Mouse (Mus musculus): ENCODE results near the gene Ptcra.
"Not testable (repeated sequence)": the region's sequence is repeated elsewhere in the genome, so short reads cannot be mapped to it uniquely, and the experiment has no call there.

Ptcra gene

DNA sequence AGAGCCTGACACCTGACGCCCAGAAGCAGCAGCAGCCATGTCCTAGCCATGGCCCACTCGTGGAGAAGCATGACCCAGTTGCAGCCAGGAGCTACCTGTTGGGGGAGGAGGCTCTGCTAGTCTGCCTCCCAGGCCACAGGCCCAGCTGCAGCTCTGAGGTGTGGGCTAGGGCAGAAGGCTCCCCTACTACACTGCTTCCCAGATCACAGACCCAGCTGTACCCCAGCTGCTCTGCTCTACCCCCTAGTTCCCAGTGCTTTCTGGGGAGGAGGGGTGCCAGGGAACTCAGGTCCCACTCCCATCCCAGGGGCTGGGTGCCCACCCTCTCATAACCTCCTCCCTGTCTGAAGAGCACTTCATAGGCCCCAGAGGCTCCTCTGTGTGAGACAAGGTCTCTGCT lies at the start of gene Ptcra:
Gene Ptcra (minus strand): TSS at position 169 of the 400 bp plus-strand sequence.
- no peak for DNase-seq

DNA sequence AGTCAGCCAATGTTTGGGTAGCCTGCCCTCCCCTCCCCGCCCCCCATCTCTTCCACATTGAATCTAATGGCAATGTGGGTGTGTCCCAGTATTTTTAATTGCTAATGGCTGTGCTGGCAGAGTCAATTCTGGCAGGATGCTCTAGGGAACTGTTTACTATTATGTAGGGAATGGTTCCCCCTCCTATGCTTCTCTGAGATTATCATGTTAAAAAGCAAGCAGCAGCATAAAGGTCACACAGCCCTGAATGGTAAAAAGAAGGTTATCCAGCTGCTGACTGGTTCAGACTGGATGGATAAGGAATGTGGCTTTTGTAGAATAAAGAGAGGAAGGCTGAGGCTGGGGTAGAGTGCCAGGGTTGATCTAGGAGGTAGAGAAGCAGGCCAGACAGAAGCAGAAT lies 48.9 kb upstream of the Ptcra start:
- DNase-seq: no peak

DNA sequence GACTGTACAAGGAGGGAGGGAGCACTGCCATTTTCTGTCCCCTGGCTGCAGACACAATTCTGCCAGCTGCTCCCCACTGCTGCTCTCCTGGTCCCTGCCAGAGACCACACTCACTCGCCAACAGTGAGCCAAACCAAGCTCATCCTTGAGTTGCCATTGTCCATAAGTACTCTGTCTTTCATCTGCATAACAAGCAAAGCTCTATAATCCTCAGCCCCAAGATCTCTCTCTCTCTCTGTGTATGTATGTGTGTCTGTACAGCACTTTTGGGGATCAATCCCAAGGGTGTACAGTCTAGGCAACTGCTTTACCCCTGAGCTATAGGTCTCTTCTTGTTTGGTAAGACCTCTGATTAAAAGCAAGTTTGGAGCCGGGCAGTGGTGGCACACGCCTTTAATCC lies 47.2 kb upstream of the Ptcra start:
- no peak for DNase-seq

DNA sequence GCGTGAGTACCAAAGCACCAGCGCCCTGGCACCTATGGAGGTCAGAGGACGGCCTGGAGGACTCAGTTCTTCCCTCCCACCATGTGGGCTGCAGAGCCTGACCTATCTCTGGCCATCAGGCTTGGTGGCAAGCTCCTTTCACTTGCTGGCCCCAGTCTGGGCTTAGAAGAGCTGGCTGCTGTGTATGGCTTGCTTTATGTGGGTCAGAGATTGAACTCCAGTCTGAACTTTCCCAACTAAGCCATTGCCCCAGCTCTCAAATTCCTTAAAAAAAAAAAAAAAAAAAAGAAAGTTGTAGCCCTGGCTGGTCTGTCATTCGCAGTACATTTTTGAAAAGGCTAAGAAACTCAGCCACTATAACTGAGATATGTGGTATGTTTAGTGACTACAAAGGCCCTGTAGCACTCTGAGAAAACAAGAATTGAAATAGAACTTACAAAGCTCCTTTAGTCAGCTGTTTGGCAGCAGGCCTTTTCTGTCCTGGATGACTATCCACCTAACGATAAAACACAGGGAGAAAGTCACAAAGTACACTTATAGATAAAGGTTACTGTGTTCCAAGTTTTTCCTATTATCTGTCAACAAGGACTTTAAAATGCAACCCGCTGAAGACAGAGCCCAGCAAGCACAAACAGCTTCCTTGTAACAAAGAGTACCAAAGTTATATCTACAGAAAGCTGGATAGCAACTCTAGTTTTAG lies 45.8 kb upstream of the Ptcra start:
- no peak for DNase-seq

DNA sequence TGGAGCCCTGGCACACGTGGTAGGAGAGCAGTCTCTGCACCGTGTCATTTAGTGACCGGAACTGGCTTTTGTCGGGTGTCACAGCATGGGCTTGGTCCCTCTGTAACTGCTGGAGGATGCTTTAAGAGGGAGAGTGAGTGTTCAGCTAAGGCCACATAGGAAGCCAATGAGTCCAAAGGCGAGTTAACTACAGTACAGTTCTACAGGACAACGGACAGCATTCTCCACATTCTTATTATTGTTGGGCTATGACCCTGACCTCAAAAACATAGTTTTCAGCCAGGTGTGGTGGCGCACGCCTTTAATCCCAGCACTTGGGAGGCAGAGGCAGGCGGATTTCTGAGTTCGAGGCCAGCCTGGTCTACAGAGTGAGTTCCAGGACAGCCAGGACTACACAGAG lies 44.9 kb upstream of the Ptcra start:
- DNase-seq: no peak

DNA sequence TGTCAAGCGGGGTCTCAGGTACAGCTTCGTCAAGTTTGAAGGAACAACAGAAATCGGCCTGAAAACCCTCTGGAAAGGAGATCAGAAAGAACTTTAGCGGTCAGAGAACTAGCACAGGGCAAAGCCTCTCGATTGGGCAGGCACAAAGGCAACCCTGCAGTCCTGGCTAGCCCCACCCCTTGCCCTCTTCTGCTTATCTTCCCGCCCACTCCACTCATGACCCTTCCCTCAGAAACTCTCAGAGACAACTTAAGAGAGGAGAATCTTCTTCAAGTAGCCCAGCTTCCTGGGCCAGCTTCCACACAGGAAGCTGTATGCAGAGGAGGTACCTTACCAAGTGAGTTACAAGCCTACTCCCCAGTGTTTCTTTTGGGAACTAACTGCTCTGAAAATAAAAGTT lies 38.2 kb upstream of the Ptcra start:
- no peak for DNase-seq

DNA sequence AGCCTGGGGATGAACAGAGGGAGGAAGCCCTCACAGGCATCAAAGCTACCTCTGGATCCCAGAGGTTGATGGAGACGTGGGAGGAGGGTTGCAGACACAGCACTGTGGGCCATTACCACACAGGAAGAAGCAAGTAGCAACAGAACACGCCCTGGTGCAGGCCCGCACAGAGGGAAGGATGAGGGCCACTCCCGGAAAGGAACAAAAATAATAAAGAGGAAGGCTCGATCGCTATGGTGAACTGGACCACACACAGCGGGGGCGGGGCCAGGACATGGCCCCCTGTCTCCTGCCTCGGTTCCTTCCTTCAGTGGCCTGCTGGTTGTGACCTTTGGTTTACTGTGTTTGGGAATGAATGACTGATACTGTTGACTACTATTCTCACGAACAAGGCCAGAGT lies 36.2 kb upstream of the Ptcra start:
- DNase-seq: no peak

DNA sequence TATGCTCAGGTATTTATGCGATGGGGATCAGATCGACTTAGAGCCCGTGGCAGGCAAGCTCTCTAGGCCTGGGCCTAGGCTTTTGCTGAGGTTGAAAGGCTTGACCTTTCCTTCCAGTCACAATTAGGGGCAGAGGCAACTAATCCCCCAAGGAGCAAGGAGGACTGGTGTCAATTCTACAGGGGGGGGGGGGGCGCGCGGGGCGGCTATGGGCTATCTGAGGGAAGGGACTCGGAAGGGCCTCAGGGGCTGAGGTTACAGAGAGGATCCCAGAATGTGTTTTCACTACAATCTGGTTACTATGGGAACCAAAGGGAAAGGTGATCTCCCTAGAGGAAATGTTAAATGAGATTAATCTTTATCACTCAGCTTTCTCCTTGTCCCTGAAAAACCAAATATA lies 33.9 kb upstream of the Ptcra start:
- DNase-seq: no peak

DNA sequence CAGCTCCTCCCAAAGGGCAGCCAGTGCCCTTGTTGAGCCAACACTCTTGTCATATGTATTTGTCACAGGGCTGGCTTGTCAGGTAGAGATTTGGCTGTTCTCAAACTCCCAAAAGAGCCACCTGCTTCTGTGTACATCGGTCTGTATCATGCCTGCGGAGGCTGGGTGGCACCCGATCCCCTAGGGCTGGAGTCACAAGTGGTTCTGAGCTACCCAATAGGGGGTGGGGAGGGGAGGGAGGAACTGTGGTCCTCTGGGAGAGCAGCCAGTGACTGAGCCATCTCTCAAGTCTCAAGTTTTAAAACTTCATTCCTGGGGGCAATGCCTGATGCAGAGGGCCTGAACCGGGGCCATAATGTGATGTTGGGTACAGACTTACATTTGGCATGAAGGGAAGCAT lies 33.2 kb upstream of the Ptcra start:
- no peak for DNase-seq

DNA sequence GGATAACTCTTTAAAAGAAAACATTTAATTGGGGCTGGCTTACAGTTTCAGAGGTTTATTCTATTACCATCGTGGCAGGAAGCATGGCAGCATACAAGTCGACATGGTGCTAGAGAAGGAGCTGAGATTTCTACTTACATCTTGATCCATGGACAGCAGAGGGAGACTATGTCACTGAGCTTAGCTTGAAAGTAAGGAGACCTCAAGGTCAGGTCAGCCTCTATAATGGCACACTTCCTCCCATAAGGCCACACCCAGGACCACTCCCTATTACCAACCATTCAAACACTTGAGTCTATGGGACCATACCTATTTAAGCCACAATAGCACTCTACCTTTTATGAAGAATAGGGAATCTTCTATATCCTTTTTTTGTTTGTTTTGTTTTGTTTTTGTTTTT lies 29.5 kb upstream of the Ptcra start:
- no peak for DNase-seq

DNA sequence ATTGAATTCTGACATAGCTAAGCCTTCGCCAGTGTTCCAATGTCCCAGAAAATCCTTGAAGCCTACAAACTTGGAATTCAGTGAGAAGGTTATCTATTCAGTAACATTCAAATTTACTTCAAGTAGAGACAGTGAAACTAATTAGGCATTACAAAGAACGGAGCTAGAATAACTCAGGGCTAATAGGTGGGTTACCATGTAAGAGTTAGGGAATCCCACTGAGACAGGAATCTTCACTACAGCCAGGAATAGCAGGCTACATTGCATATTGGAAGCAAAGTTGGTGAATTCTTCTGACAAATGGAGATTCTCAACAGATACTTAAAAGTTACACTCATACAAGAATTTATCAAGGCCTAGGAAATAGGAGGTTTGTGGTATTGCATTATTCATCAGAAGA lies 24.5 kb upstream of the Ptcra start:
- DNase-seq: not testable (repeated sequence)

DNA sequence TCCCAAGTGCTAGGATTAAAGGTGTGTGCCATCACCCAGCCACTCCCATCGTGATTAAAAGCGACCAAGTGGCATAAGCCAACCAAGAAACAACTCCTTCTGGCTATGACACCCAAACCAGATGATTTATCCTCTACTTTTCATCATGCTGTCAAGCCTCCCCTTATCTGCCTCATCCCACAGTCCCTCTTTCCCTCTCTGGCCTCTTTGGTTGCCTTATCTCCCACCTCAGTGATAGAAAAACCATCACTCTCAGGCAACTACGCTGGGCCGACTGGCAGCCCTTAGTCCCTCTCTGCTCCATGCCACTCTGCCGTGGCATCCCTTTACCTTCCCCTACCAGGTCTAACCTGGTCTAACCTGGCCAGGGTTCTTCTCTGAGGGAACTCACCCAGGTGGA lies 23.4 kb upstream of the Ptcra start:
- no peak for DNase-seq

DNA sequence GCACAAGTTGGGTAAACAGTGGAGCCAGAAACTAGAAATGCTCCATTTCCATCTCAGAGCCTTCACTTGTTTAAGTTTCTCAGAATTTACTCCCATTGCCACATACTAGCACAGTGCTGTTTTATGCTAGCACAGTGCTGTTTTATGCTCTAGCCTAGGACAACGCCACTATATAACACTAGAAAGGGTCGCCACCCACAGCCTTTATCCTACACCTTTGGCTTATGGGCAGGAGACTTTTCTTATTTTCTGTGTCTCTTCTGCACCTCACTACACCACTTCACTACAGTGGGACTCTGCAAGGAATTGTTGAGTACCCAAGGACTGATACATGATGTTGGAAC lies 19.7 kb upstream of the Ptcra start:
- DNase-seq: no peak

DNA sequence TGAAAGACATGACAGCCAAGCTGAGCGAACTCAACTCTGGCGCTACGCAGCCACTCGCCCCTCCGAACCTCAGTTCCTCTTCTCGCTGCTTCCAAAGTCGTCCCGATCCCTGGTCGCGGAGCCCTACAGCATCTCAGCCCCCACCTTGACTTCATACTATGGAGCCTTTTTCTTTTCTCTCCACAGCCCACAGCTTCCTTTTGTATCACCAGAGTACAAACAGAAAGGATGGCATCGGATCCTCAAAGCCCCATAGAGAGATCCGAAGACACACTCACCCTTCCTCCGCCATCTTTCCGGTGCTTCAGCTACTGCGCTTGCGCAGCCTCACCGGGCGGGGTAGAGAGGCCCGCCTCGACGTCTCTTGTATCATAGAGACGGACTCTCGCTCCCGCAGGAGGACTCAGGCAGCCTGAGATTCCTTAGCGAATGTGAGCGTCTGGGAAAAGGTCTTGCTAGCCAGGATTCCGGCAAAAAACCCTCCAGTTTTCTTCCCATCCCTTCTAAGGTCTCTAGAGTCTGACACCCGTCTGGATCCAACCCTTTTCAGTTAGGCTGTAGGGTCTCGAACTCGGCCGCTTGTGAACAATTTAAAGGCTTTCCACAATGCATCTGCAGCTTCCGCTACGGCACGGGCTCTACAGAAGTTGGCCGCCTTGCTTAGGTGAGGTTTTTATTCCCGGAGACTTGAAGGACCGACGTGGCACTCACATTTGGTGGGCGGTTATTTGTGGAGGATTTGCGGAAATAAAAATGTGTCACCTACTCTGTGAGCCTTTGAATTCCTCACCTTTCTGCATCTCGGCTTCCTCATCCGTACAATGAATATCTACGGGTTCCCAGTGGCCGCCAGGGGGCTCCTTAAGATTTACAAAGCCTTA lies 19.1 kb upstream of the Ptcra start, which contains the start of gene Rpl7l1:
Gene Rpl7l1 (minus strand): TSS at position 332 of the 881 bp plus-strand sequence.
- DNase-seq: peak; percentile 89

DNA sequence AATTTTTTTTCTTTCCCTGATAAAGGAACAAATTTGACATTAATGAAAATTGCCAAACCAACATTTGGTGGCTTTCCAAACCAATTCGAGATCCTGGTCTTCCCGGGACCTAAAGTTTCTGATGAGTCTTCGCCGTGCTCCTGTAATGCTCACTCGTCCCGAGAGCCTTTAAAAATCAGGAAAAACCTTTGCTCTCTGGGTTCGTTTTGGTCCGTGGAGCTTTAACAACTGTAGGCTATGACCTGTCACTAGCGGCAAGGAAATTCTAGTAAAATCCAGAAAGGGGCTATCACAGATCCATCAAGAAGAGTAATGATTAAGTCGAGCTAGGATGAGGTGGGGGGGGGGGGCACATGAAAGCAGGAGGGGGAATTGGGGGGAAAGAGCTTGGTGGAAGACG lies 18.4 kb upstream of the Ptcra start:
- DNase-seq: no peak

DNA sequence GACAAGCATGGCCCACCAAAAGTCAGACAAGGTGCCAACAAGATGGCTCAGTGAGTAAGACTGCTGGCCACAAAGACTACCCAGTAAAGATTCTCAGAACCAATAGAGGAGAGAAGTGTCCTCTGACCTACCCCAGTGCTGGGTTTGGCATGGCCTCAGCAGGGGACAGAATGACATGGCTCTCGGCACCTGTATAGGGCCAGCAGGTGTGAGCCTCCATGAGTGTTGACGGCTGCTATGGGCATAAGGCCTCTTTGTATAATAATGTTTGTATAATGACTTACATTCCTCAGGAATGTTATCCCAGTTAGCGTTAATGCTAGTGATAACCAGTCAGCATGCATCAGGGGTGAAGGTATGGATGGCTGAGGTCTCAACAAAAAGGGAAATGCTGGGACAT lies 12.6 kb upstream of the Ptcra start:
- no peak for DNase-seq

DNA sequence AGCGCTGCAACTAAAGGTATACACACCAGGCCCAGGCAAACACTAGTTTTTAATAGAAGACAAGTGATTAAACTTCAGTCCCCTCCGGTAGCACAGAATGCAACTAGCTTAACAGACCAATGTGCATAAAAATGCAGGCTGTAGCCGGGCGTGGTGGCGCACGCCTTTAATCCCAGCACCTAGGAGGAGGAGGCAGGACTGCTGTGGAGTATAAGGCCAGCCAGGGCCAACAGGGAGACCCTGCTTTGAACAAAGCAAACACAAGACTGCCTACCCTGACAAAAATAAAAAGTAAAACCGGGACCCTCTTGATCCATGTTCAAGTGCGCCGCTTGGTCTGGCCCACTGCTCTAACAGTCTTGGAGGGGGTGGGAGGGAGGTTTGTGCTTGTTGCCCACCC lies 11.6 kb upstream of the Ptcra start:
- no peak for DNase-seq

DNA sequence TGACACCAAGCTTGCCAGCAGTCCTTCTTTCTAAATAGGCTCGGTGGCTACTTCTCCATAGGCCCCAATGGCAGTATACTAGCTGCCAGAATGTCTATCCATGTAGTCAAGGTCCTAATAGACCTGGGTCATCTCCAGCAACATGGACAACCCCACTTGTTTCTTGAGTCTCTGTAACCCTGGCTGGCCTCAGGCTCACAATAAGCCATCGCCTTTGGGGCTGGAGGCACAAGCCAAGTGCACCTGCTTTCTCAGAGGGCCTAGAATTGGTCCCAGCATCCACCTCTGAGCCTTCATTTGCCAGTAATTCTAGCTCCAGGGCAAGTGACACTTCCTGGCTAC lies 10.6 kb upstream of the Ptcra start:
- no peak for DNase-seq

DNA sequence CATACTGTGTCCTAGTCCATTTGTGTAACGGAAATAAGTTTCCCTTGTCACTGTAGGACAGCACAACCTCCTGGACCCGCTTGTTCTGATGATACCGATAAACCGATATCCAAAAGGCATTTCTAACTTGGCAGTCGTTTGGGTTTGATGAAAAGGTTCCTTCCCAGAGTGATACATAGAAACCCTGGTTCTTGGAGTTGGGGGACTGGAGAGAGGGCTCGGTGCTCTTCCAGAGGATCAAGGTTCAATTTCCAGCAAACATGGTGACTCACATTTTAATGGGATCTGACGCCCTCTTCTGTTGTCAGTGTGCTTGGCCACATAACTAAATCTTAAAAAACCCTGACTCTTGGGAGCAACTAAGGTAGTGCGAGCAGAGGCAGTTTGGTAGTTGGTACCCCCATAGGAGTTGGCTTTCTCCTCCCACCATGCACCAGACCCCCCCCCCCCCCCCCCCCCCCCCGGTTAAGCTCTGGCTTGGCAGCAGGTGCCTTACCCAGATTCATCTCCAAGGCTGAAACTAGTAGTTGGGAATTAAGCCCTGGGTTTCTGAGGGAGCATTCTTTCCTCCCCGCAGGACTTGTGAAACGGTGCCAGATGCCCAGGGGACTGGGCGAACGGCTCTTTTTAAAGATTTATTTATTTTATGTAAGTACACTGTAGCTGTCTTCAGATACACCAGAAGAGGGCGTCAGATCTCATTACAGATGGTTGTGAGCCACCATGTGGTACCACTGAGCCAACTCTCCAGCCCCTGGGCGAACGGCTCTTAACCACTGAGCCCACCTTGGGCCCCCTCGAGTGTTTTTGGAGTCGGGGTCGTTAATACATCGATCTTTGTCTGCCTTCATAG lies 10.0 kb upstream of the Ptcra start:
- DNase-seq: no peak

DNA sequence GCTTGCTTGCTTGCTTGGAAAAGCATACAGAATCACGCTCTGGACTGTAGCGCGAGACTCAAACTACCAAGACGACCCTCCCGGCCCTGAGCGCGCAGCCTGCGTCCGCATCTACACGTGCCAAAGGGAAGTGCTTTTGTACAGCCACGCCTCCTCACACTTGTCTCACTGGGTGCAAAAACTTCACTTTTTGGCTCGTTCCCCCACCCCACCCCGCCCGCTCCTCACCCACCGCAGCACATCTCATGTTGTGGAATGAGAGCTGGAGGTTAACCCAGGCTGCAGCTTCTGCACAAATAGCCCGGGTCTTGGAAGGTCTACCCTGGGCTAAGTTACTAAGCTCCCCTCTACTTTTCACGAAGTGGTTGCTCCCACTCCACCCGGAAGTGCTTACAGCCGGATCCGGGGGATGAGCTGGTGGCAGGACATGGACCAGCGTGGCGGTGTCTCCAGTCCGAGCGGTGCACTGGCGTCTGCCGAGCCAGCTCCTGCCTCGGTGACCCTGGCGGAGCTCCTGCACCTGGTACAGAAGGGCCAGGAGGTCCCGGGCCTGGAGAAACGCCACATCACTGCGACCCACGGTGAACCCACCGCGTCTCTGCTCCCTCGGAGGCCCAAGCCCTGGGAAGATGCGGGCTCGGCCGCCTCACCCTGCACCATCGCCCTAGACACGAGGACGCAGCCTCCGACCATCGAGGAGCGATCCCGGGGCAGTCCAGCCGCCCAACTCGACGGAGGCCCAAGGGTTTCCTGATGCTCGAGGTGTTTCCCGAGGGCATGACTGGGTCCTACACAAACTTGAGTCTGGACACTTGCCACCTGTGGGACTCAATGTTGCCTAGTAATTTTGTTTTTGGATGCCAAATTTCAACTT lies 9.1 kb upstream of the Ptcra start, which contains the start of gene 2310039H08Rik:
Gene 2310039H08Rik (plus strand): TSS at position 232 of the 874 bp plus-strand sequence.
- DNase-seq: peak; percentile 85

DNA sequence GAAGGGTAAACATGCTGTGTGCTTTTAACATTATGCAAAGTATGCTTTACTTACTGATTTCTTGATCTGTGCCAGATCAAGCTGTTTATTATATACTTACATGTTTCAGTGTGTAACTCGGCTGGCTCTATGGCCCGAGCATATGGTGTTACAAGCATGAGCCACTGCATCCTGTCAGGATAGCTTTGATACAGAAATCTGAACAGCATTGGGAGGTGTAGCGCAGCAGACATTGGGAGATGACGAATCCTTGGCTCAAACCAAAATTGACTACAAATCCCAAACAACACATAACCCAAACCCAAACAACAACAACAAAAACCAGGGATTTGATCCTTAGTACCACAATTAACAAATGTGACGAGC lies 8.5 kb upstream of the Ptcra start:
- no peak for DNase-seq

DNA sequence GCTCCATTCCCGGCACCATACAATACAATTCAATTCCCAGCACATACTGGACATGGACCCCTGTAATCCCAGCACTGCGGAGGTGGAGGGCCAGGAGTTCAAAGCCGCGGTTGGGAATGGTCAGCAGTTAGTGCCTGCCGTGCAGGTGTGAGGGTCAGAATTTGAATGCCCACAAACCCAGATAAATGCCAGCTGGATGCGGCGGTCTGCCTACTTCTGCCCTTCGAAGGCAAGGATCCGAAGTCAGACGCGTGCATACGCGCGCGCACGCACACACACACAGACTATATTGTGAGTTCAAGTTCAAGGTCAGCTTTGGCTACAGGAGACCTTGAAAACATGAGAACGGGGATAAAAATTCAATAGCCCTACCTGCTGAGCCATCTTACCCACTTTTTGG lies 8.1 kb upstream of the Ptcra start:
- DNase-seq: no peak

DNA sequence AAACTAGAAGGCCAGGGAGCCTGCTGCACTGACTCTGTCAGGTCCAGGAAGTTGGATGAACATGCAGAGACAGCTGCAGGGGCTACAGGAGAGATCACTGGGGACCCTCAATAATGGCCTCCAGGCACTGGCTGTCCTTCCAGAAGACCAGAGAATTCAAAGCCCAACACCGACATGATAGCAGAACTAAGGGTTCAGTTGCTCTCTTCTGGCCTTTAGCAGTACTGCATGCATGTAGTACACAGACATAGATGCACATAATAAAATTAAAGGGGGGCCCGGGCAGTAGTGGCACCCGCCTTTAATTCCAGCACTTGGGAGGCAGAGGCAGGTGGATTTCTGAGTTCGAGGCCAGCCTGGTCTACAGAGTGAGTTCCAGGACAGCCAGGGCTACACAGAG lies 7.5 kb upstream of the Ptcra start:
- no peak for DNase-seq

All from kidney, adult 11 months (tissue).